15 mouse cellular contexts compared by ENCODE assay signal in the genomic region with DNA sequence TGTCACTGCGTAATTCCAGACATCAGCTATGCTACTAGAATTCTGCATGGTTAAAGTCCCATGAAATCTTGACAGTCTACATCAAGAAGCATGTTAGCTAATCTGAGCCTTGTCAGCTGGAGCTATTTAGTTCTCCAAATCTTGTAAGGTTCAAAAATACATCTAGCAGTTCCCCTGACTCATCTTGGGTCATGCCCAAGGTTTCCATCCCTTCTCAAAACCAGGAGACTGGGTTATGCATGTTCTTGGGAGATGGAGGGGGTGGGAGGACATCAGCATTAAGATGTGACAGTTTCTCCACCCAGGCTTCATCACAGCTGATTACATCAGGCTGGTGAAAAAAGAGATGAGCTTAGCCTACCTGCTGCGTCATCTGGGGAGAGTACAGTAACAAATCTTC.
"Had no signal": no experiment of that assay in that cellular context is flagged by ENCODE, and none has a peak within 500 bp of the region (broad histone marks: within the 10 kb centered on the region; RNA-seq: fewer than 3 reads in every experiment).

No protein-coding gene starts in this region.

- DNase-seq: liver, postnatal 0 days; lung, adult 2 months; lung, postnatal 14 days; lung, postnatal 36 days; thymus, adult 18-20 months; thymus, postnatal 14 days; thymus, postnatal 36 days had no signal

- H3K27ac ChIP-seq: lung, embryonic 15.5 days; macrophage; midbrain, embryonic 13.5 days; midbrain, embryonic 15.5 days; neural tube, embryonic 12.5 days; stomach, embryonic 15.5 days; stomach, postnatal 0 days had no signal

- H3K4me3 ChIP-seq: lung, embryonic 15.5 days; megakaryocyte, embryonic 14.5 days; midbrain, embryonic 13.5 days; midbrain, embryonic 15.5 days; neural tube, embryonic 12.5 days; stomach, embryonic 15.5 days had no signal
